Mouse (Mus musculus) spleen, adult 2 months (tissue): ENCODE measurements around the gene Bcl7c. TPM values are rescaled to one million over a fixed set of nuclear protein-coding genes. Genes with fewer than 3 reads are reported as not detected.

Experiments
- DNase-seq, 2 experiments: peaks; one replicate each; pipeline versions ENCODE4 v3.0.0 to v3.0.0-alpha.2; 2012 to 2021; ENCODE audit warnings: low spot score in 2 of 2, low read depth in 1 of 2
- H3K27ac ChIP-seq: fragments of 200-500 bp; 2 replicates; pipeline ENCODE4 v1.5.1; 2012; ENCODE audit warnings: low read length, inconsistent platforms; ENCODE audit not compliant: insufficient read depth
- H3K27me3 ChIP-seq: fragments of 200-500 bp; 2 replicates; pipeline ENCODE4 v1.6.1; 2012; ENCODE audit warnings: mild to moderate bottlenecking, moderate library complexity, low read length, inconsistent platforms; ENCODE audit not compliant: control insufficient read depth, insufficient read depth
- H3K36me3 ChIP-seq: fragments of 200-500 bp; 2 replicates; pipeline ENCODE4 v1.6.1; 2012; ENCODE audit warnings: mild to moderate bottlenecking, low read length, inconsistent platforms; ENCODE audit not compliant: control insufficient read depth, insufficient read depth
- H3K4me1 ChIP-seq: fragments of 200-500 bp; 2 replicates; pipeline ENCODE4 v1.6.1; 2011; ENCODE audit warnings: inconsistent platforms; ENCODE audit not compliant: control insufficient read depth, insufficient read depth, insufficient read length
- H3K4me3 ChIP-seq: fragments of 200-500 bp; 2 replicates; pipeline ENCODE4 v1.5.1; 2011; ENCODE audit warnings: mild to moderate bottlenecking, inconsistent platforms; ENCODE audit not compliant: insufficient read depth, insufficient read length; ENCODE audit errors: extremely low read depth
- CTCF ChIP-seq: fragments of 200-500 bp; IDR thresholded peaks from 2 replicates; pipeline ENCODE4 v1.5.1; 2011; ENCODE audit warnings: mild to moderate bottlenecking, inconsistent platforms; ENCODE audit not compliant: insufficient read depth, insufficient read length, insufficient replicate concordance; ENCODE audit errors: extremely low read depth
- POLR2A ChIP-seq: fragments of 200-500 bp; IDR thresholded peaks from 2 replicates; pipeline ENCODE4 v1.6.1; 2011; ENCODE audit warnings: low read depth, low read length, inconsistent platforms
- WGBS: fragments of 180-500 bp; shearing (Covaris S2); methylation state at CpG from one replicate; pipeline ENCODE4 v1.1.7; 2018; 5-methylcytosine and 5-hydroxymethylcytosine counted together
- polyA plus RNA-seq: library from polyadenylated mRNA; depleted of rRNA; stranded (reverse); fragments of >200 nt; gene quantifications from 2 replicates; pipeline ENCODE4 v1.2.3, GENCODE M21; 2012

Gene Bcl7c
- polyA plus RNA-seq, 1 experiment, result 17.7 TPM

- H3K4me1 ChIP-seq, result no peaks in the 10 kb centered on the region
- no peak for TF ChIP-seq POLR2A
- TF ChIP-seq CTCF, result no peak
- H3K36me3 ChIP-seq, result no peaks in the 10 kb centered on the region
- H3K4me3 ChIP-seq, result no peak overlapping the region
- no peak for DNase-seq
- no peaks in the 10 kb centered on the region for H3K27me3 ChIP-seq
- H3K27ac ChIP-seq, result no peak overlapping the region
- 85% methylated on average over 11 of the region's 11 CpGs for WGBS
Observed at GRCm38 (mm10) chr7:127671880-127672774, 36.6 kb downstream of the Bcl7c start.

DNA sequence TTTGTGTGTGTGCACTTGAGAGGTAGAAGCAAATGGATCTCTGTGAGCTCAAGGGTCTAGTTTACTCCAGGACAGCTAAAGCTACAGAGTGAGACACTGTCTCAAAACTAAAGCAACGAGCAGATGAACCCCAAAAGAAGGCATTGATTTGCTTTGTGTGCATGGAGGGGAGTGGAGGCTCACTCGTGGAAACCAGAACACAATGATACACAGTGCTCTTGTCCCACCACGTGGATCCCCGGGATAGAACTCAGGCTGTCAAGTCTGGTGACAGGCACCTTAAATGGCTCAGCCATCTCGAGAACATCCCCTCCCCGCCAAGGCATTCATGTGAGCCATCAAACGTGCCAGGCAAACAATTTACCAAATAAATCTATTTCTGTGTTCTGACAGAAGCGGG lies 41.6 kb downstream of the Bcl7c start:
- H3K4me3 ChIP-seq, result no peak overlapping the region
- no peak overlapping the region for H3K27ac ChIP-seq
- no peak for DNase-seq
- WGBS, result 80% methylated on average over 8 of the region's 8 CpGs
- no peak for TF ChIP-seq CTCF
- no peak for TF ChIP-seq POLR2A
- H3K36me3 ChIP-seq, result no peaks in the 10 kb centered on the region
- H3K27me3 ChIP-seq, result no peaks in the 10 kb centered on the region
- H3K4me1 ChIP-seq, result no peaks in the 10 kb centered on the region

- no peaks in the 10 kb centered on the region for H3K4me1 ChIP-seq
- H3K27me3 ChIP-seq, result no peaks in the 10 kb centered on the region
- TF ChIP-seq CTCF (no peak), POLR2A (no peak)
- H3K4me3 ChIP-seq, result no peak overlapping the region
- 94% methylated on average over 13 of the region's 13 CpGs for WGBS
- H3K27ac ChIP-seq, result no peak overlapping the region
- no peak for DNase-seq
- H3K36me3 ChIP-seq, result no peaks in the 10 kb centered on the region
Observed at GRCm38 (mm10) chr7:127666679-127667078, 42.1 kb downstream of the Bcl7c start.

DNA sequence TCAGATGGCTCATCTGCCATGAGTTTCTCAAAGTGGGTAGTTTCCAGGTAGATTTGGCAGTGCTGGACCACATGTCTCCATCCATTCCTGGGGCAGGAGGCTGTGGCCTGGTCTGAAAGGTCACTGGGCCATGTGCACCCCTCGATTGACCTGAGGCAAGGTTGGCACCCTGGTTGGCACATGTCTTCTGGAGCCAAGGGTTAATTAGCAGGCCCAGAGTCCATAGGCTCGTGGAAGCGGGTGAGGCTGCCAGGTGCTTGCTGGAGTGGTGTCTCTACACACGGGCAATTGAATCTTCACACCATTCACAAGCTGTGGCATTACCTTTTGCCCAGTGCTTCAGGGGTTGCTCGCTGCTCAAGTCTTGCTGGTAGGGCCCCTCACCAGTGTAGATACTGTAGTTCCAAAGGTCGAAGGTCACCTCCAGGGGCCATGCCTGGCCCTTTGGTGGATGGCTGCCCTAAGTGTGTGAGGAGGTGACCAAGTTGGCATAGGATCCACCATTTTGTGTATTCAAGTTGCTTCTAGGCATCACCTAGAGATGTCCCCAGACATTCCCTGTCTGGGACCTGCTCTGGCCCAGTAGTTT lies 42.6 kb downstream of the Bcl7c start:
- 91% methylated on average over 6 of the region's 6 CpGs for WGBS
- no peaks in the 10 kb centered on the region for H3K27me3 ChIP-seq
- no peaks in the 10 kb centered on the region for H3K4me1 ChIP-seq
- no peak overlapping the region for H3K27ac ChIP-seq
- TF ChIP-seq CTCF (no peak), POLR2A (no peak)
- no peak for DNase-seq
- H3K36me3 ChIP-seq, result no peaks in the 10 kb centered on the region
- no peak overlapping the region for H3K4me3 ChIP-seq

DNA sequence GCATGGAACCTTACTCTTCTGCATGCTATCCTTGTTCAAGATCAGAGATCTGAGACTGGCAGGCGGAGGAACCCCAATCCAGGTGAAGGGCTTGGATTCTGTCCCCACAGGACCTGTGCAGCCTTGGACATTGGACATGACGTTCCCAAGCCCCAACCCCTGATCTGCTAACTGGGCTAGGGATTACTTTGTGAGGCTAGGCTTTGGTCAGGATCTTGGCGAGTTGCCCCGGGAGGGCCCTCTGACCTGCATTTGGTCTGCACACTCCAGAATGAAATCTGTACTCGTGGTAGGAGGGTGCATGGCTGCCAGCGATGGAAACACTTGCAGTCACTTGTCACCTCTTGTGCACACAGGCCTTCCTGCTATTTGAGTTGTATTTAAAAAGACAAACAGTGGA lies 45.8 kb downstream of the Bcl7c start:
- Histone ChIP-seq H3K36me3 (no peaks in the 10 kb centered on the region), H3K4me3 (no peak overlapping the region), H3K27ac (no peak overlapping the region), H3K4me1 (no peaks in the 10 kb centered on the region), H3K27me3 (no peaks in the 10 kb centered on the region)
- no peak for DNase-seq
- no peak for TF ChIP-seq POLR2A
- 91% methylated on average over 6 of the region's 6 CpGs for WGBS

DNA sequence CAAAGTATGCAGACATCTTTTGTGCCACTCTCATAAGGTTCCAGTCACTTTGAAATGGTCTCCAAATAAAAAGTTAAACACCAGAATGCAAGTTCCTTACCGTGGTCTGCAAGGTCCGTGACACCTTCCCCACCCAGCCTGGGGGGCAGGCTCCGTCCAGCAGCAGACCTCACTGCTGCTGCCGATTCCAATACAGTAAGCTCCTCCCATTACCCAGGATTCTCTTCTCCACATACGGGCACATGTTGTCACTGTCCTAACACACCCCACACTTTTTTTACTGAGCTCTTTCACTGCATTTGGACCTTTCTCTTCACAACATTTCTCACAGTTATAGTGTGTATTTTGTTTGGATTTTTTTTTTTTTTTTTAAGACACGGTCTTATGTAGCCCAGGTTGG lies 46.9 kb downstream of the Bcl7c start:
- TF ChIP-seq CTCF, result no peak
- no peak for TF ChIP-seq POLR2A
- no peak overlapping the region for H3K4me3 ChIP-seq
- no peaks in the 10 kb centered on the region for H3K4me1 ChIP-seq
- DNase-seq, result no peak
- 85% methylated on average over 6 of the region's 6 CpGs for WGBS
- no peak overlapping the region for H3K27ac ChIP-seq
- no peaks in the 10 kb centered on the region for H3K27me3 ChIP-seq
- H3K36me3 ChIP-seq, result no peaks in the 10 kb centered on the region

DNA sequence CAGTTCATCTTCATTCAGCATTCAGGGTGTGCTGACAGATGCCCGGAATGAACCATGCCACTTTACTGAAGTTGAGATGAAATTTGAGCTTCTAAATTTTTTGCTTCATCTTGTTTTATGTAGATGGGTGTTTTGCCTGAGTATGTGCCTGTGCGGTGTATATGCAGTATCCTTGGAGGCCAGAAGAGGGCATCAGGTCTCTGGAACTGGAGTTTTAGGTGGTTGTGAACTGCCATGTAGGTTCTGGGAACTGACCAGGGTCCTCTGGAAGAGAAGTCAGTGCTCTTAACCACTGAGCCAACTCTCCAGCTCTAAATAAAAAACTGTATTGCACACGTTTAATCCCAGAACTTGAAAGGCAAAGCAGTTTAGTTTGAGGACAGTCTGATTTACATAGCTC lies 47.9 kb downstream of the Bcl7c start:
- Histone ChIP-seq H3K4me3 (no peak overlapping the region), H3K4me1 (no peaks in the 10 kb centered on the region), H3K27me3 (no peaks in the 10 kb centered on the region), H3K36me3 (no peaks in the 10 kb centered on the region), H3K27ac (no peak overlapping the region)
- TF ChIP-seq POLR2A (no peak), CTCF (no peak)
- 90% methylated on average over 3 of the region's 3 CpGs for WGBS
- no peak for DNase-seq
